Mouse (Mus musculus) limb, embryonic 10.5 days (tissue): ENCODE data around the gene Calm5. TPM values are rescaled to one million over a fixed set of nuclear protein-coding genes. Genes with fewer than 3 reads are reported as not detected.
"Not testable (repeated sequence)": the region's sequence is repeated elsewhere in the genome, so short reads cannot be mapped to it uniquely, and the experiment has no call there.

Source experiments
- DNase-seq: peaks from one replicate; pipeline ENCODE4 v3.0.0-alpha.2; 2017; ENCODE audit warnings: low spot score
- H3K27ac ChIP-seq: fragments of 300-500 bp; sonication (generic); 2 replicates; pipeline ENCODE4 v1.5.1; 2016; ENCODE audit warnings: mild to moderate bottlenecking
- H3K27me3 ChIP-seq: fragments of 300-500 bp; sonication (generic); 2 replicates; pipeline ENCODE4 v1.6.1; 2016; ENCODE audit warnings: low read depth, mild to moderate bottlenecking; ENCODE audit not compliant: poor library complexity, severe bottlenecking
- H3K36me3 ChIP-seq: fragments of 300-500 bp; sonication (generic); 2 replicates; pipeline ENCODE4 v1.6.1; 2016; ENCODE audit warnings: mild to moderate bottlenecking, moderate library complexity
- H3K4me1 ChIP-seq: fragments of 300-500 bp; sonication (generic); 2 replicates; pipeline ENCODE4 v1.6.1; 2016
- H3K4me3 ChIP-seq: fragments of 300-500 bp; sonication (generic); 2 replicates; pipeline ENCODE4 v1.5.1; 2016; ENCODE audit warnings: mild to moderate bottlenecking, moderate library complexity
- H3K9me3 ChIP-seq: fragments of 300-500 bp; sonication (generic); replicated peaks from 2 replicates; pipeline ENCODE4 v1.6.1; 2016; ENCODE audit warnings: mild to moderate bottlenecking
- WGBS: fragments of 180-500 bp; shearing (Covaris S2); methylation state at CpG from one replicate; pipeline ENCODE4 v1.1.7; 2016; 5-methylcytosine and 5-hydroxymethylcytosine counted together
- polyA plus RNA-seq: library from polyadenylated mRNA; unstranded; fragments of >200 nt; fragmentation: Nextera tagmentation; extraction: Ambion mirVana; gene quantifications from 2 replicates; pipeline ENCODE4 v1.2.1, GENCODE M21; 2016

Calm5 gene
- polyA plus RNA-seq, 1 experiment from 2014 or later, result not detected

GRCm38 (mm10) chr13:3837312-3837807, 16.6 kb upstream of the Calm5 start, which contains the start of gene Calm4:
Gene Calm4, plus strand, starts transcription at chr13:3837757.
- H3K27ac ChIP-seq, DNase-seq, H3K9me3 ChIP-seq, H3K27me3 ChIP-seq, H3K4me3 ChIP-seq, H3K4me1 ChIP-seq, H3K36me3 ChIP-seq: not testable (repeated sequence)

GRCm38 (mm10) chr13:3840662-3841061, 13.3 kb upstream of the Calm5 start:
- H3K27me3 ChIP-seq, DNase-seq, H3K4me1 ChIP-seq, H3K9me3 ChIP-seq, H3K36me3 ChIP-seq, H3K27ac ChIP-seq, H3K4me3 ChIP-seq: not testable (repeated sequence)

GRCm38 (mm10) chr13:3850330-3850729, 3.6 kb upstream of the Calm5 start:
- H3K27ac ChIP-seq, result no peak overlapping the region
- H3K27me3 ChIP-seq, result no peaks in the 10 kb centered on the region
- no peak for DNase-seq
- H3K4me3 ChIP-seq, result no peak overlapping the region
- H3K9me3 ChIP-seq, result no peaks in the 10 kb centered on the region
- H3K36me3 ChIP-seq, result no peaks in the 10 kb centered on the region
- WGBS, result 80% methylated on average over 1 of the region's 1 CpGs
- H3K4me1 ChIP-seq, result no peaks in the 10 kb centered on the region

GRCm38 (mm10) chr13:3854856-3855255, 883 bp downstream of the Calm5 start:
- Histone ChIP-seq H3K27me3 (no peaks in the 10 kb centered on the region), H3K4me3 (no peak overlapping the region), H3K9me3 (no peaks in the 10 kb centered on the region), H3K4me1 (no peaks in the 10 kb centered on the region), H3K27ac (no peak overlapping the region), H3K36me3 (no peaks in the 10 kb centered on the region)
- DNase-seq, result no peak
- 84% methylated on average over 2 of the region's 2 CpGs for WGBS

GRCm38 (mm10) chr13:3856252-3856651, 2.3 kb downstream of the Calm5 start:
- Histone ChIP-seq H3K27me3 (no peaks in the 10 kb centered on the region), H3K4me1 (no peaks in the 10 kb centered on the region), H3K36me3 (no peaks in the 10 kb centered on the region), H3K27ac (no peak overlapping the region), H3K9me3 (no peaks in the 10 kb centered on the region), H3K4me3 (no peak overlapping the region)
- WGBS, result 79% methylated on average over 1 of the region's 1 CpGs
- no peak for DNase-seq

- H3K36me3 ChIP-seq, result no peaks in the 10 kb centered on the region
- no peak for DNase-seq
- no peaks in the 10 kb centered on the region for H3K9me3 ChIP-seq
- H3K27me3 ChIP-seq, result no peaks in the 10 kb centered on the region
- no peaks in the 10 kb centered on the region for H3K4me1 ChIP-seq
- WGBS, result 90% methylated on average over 8 of the region's 8 CpGs
- H3K27ac ChIP-seq, result no peak overlapping the region
- H3K4me3 ChIP-seq, result no peak overlapping the region
Measured at GRCm38 (mm10) chr13:3861251-3861650, 7.3 kb downstream of the Calm5 start.

- 82% methylated on average over 3 of the region's 3 CpGs for WGBS
Measured at GRCm38 (mm10) chr13:3862325-3862724, 8.4 kb downstream of the Calm5 start.

GRCm38 (mm10) chr13:3862922-3863580, 9.1 kb downstream of the Calm5 start:
- 89% methylated on average over 10 of the region's 10 CpGs for WGBS

More at GRCm38 (mm10) chr13:3862325-3862724, 8.4 kb downstream of the Calm5 start:
- H3K27ac ChIP-seq, result no peak overlapping the region
- H3K4me1 ChIP-seq, result no peaks in the 10 kb centered on the region
- no peaks in the 10 kb centered on the region for H3K9me3 ChIP-seq
- no peaks in the 10 kb centered on the region for H3K27me3 ChIP-seq
- H3K36me3 ChIP-seq, result no peaks in the 10 kb centered on the region
- H3K4me3 ChIP-seq, result no peak overlapping the region
- DNase-seq, result no peak

GRCm38 (mm10) chr13:3865648-3866354, 11.8 kb downstream of the Calm5 start:
- 81% methylated on average over 14 of the region's 14 CpGs for WGBS
- Histone ChIP-seq H3K4me3 (no peak overlapping the region), H3K36me3 (no peaks in the 10 kb centered on the region), H3K27me3 (no peaks in the 10 kb centered on the region), H3K9me3 (no peaks in the 10 kb centered on the region), H3K27ac (peak overlapping the region; percentile 39; the same call in 1 of the 2 replicates), H3K4me1 (no peaks in the 10 kb centered on the region)
- DNase-seq, result no peak

More at GRCm38 (mm10) chr13:3862922-3863580, 9.1 kb downstream of the Calm5 start:
- no peak for DNase-seq
- Histone ChIP-seq H3K27me3 (no peaks in the 10 kb centered on the region), H3K27ac (no peak overlapping the region), H3K4me1 (no peaks in the 10 kb centered on the region), H3K4me3 (no peak overlapping the region), H3K36me3 (no peaks in the 10 kb centered on the region), H3K9me3 (no peaks in the 10 kb centered on the region)

- H3K36me3 ChIP-seq, result no peaks in the 10 kb centered on the region
- no peaks in the 10 kb centered on the region for H3K27me3 ChIP-seq
- peak overlapping the region; percentile 39; the same call in 1 of the 2 replicates for H3K27ac ChIP-seq
- WGBS, result 90% methylated on average over 8 of the region's 8 CpGs
- DNase-seq, result no peak
- no peak overlapping the region for H3K4me3 ChIP-seq
- no peaks in the 10 kb centered on the region for H3K9me3 ChIP-seq
- no peaks in the 10 kb centered on the region for H3K4me1 ChIP-seq
Measured at GRCm38 (mm10) chr13:3866355-3867052, 12.5 kb downstream of the Calm5 start.

- no peaks in the 10 kb centered on the region for H3K27me3 ChIP-seq
- no peaks in the 10 kb centered on the region for H3K36me3 ChIP-seq
- no peak overlapping the region for H3K4me3 ChIP-seq
- 91% methylated on average over 6 of the region's 6 CpGs for WGBS
- no peaks in the 10 kb centered on the region for H3K9me3 ChIP-seq
- H3K4me1 ChIP-seq, result no peaks in the 10 kb centered on the region
- H3K27ac ChIP-seq, result no peak overlapping the region
- DNase-seq, result no peak
Measured at GRCm38 (mm10) chr13:3867158-3867557, 13.2 kb downstream of the Calm5 start.

- Histone ChIP-seq H3K27ac (no peak overlapping the region), H3K4me3 (no peak overlapping the region), H3K9me3 (no peaks in the 10 kb centered on the region), H3K36me3 (no peaks in the 10 kb centered on the region), H3K27me3 (no peaks in the 10 kb centered on the region), H3K4me1 (no peaks in the 10 kb centered on the region)
- DNase-seq, result no peak
Measured at GRCm38 (mm10) chr13:3869901-3870300, 15.9 kb downstream of the Calm5 start.

- WGBS, result 91% methylated on average over 4 of the region's 4 CpGs
- no peak overlapping the region for H3K27ac ChIP-seq
- H3K9me3 ChIP-seq, result no peaks in the 10 kb centered on the region
- no peaks in the 10 kb centered on the region for H3K36me3 ChIP-seq
- DNase-seq, result no peak
- no peaks in the 10 kb centered on the region for H3K27me3 ChIP-seq
- 0 out of 2 replicates have a peak, but pooled peaks cover 6% of the 10 kb centered on the region for H3K4me1 ChIP-seq
- no peak overlapping the region for H3K4me3 ChIP-seq
Measured at GRCm38 (mm10) chr13:3872832-3873231, 18.9 kb downstream of the Calm5 start.
